Mouse (Mus musculus): ENCODE results near the gene Akap13. TPM values are rescaled to one million over a fixed set of nuclear protein-coding genes. Genes with fewer than 3 reads are reported as not detected.

The Akap13 gene
- total and polyA plus RNA-seq, 3 experiments: 11.4 to 32.5 (median 27.7) TPM

- peaks cover 23 to 37% of the 10 kb centered on the region in 2 experiments for H3K36me3 ChIP-seq (replicated peaks in 1 of 2; ENCODE audit: control insufficient read depth in 1 of 2, insufficient read depth in 1 of 2, low read length in 1 of 2)
- H3K9ac ChIP-seq (ENCODE audit: insufficient read depth, low read depth): no peak overlapping the region
- TF ChIP-seq CTCF (conservative IDR thresholded peaks at IDR 0.05 in 1 of 2, IDR thresholded peaks at IDR 0.05 in 1 of 2; ENCODE audit: low read depth in 2 of 2, low read length in 2 of 2): peak in 1 of 2 experiments; percentile 58; a peak in 2 of 4 replicates
- no peak for TF ChIP-seq USF1 (IDR thresholded peaks at IDR 0.05; ENCODE audit: low read depth, low read length)
- no peak for TF ChIP-seq BHLHE40 (IDR thresholded peaks at IDR 0.05; ENCODE audit: low read depth, low read length)
- no peak for TF ChIP-seq E2F4 (IDR thresholded peaks at IDR 0.05; ENCODE audit: insufficient replicate concordance, low read depth, low read length)
- TF ChIP-seq EP300 (IDR thresholded peaks at IDR 0.05; ENCODE audit: low read length): no peak
- no peak for TF ChIP-seq ZNF384 (IDR thresholded peaks at IDR 0.05; ENCODE audit: low read depth, low read length)
- TF ChIP-seq MYC (IDR thresholded peaks at IDR 0.05; ENCODE audit: low read depth, low read length): no peak
- TF ChIP-seq ZC3H11A (IDR thresholded peaks at IDR 0.05; ENCODE audit: low read depth, low read length): no peak
- no peak for TF ChIP-seq CHD1 (IDR thresholded peaks at IDR 0.05; ENCODE audit: low read depth, low read length)
- no peak for TF ChIP-seq NELFE (IDR thresholded peaks at IDR 0.05; ENCODE audit: low read depth, low read length)
- peak; percentile 45 for TF ChIP-seq SMC3 (IDR thresholded peaks at IDR 0.05; ENCODE audit: low read depth, low read length)
- TF ChIP-seq NRF1 (IDR thresholded peaks at IDR 0.05; ENCODE audit: low read depth, low read length): no peak
- TF ChIP-seq RAD21 (IDR thresholded peaks at IDR 0.05; ENCODE audit: low read depth, low read length): peak; percentile 46
- DNase-seq (ENCODE audit: extremely low read depth): no peak
- H3K9me3 ChIP-seq (replicated peaks; ENCODE audit: low read length): no peaks in the 10 kb centered on the region
- H3K4me1 ChIP-seq (ENCODE audit: control insufficient read depth in 1 of 2, insufficient read depth in 2 of 2): peaks cover 7 to 53% of the 10 kb centered on the region in 2 experiments
- H3K79me2 ChIP-seq (replicated peaks; ENCODE audit: control insufficient read depth, extremely low read depth, insufficient read depth, poor library complexity, severe bottlenecking): no peaks in the 10 kb centered on the region
- no peak overlapping the region for H3K4me2 ChIP-seq (ENCODE audit: insufficient read depth, low read depth, poor library complexity, severe bottlenecking)
- in situ Hi-C loops (cut with MboI; ENCODE audit: low pct_ligation_motif_present, low pct_unique_long_range_greater_than_20kb, low sequenced_read_pairs) (no loop called here), dilution Hi-C loops (cut with MboI; ENCODE audit: extremely low pct_ligation_motif_present, extremely low pct_unique_long_range_greater_than_20kb, low sequenced_read_pairs) (no loop called here)
- no peak overlapping the region for H3K27ac ChIP-seq (ENCODE audit: insufficient read depth, low read depth)
- H3K4me3 ChIP-seq (replicated peaks in 1 of 3; ENCODE audit: low read depth in 2 of 3, low read length in 2 of 3, poor library complexity in 1 of 3): no peak overlapping the region
- H3K27me3 ChIP-seq (replicated peaks): no peaks in the 10 kb centered on the region
Observed at GRCm38 (mm10) chr7:75688144-75688543, 232.8 kb downstream of the Akap13 start.

- no peak overlapping the region for H3K27ac ChIP-seq (ENCODE audit: insufficient read depth, low read depth)
- in situ Hi-C loops (cut with MboI; ENCODE audit: low pct_ligation_motif_present, low pct_unique_long_range_greater_than_20kb, low sequenced_read_pairs): no loop called here
- no peak overlapping the region for H3K4me2 ChIP-seq (ENCODE audit: insufficient read depth, low read depth, poor library complexity, severe bottlenecking)
- dilution Hi-C loops (cut with MboI; ENCODE audit: extremely low pct_ligation_motif_present, extremely low pct_unique_long_range_greater_than_20kb, low sequenced_read_pairs): no loop called here
- H3K27me3 ChIP-seq (replicated peaks): no peaks in the 10 kb centered on the region
- H3K4me3 ChIP-seq (replicated peaks in 1 of 3; ENCODE audit: low read depth in 2 of 3, low read length in 2 of 3, poor library complexity in 1 of 3): no peak overlapping the region
- peaks cover 0 to 12% of the 10 kb centered on the region in 2 experiments; a peak in 3 of 4 replicates for H3K4me1 ChIP-seq (ENCODE audit: control insufficient read depth in 1 of 2, insufficient read depth in 2 of 2)
- H3K36me3 ChIP-seq (replicated peaks in 1 of 2; ENCODE audit: control insufficient read depth in 1 of 2, insufficient read depth in 1 of 2, low read length in 1 of 2): peaks cover 18 to 50% of the 10 kb centered on the region in 2 experiments
- H3K79me2 ChIP-seq (replicated peaks; ENCODE audit: control insufficient read depth, extremely low read depth, insufficient read depth, poor library complexity, severe bottlenecking): no peaks in the 10 kb centered on the region
- DNase-seq (ENCODE audit: extremely low read depth): no peak
- no peaks in the 10 kb centered on the region for H3K9me3 ChIP-seq (replicated peaks; ENCODE audit: low read length)
- TF ChIP-seq NRF1 (IDR thresholded peaks at IDR 0.05; ENCODE audit: low read depth, low read length) (no peak), KAT2A (IDR thresholded peaks at IDR 0.05; ENCODE audit: insufficient replicate concordance, low read length) (no peak), E2F4 (IDR thresholded peaks at IDR 0.05; ENCODE audit: insufficient replicate concordance, low read depth, low read length) (no peak), HCFC1 (IDR thresholded peaks at IDR 0.05; ENCODE audit: low read depth, low read length) (no peak), RCOR1 (conservative IDR thresholded peaks at IDR 0.05; ENCODE audit: low read depth, low read length) (no peak), BHLHE40 (IDR thresholded peaks at IDR 0.05; ENCODE audit: low read depth, low read length) (no peak), RAD21 (IDR thresholded peaks at IDR 0.05; ENCODE audit: low read depth, low read length) (no peak), ZMIZ1 (IDR thresholded peaks at IDR 0.05; ENCODE audit: low read depth, low read length) (no peak), MYC (IDR thresholded peaks at IDR 0.05; ENCODE audit: low read depth, low read length) (no peak), CHD1 (IDR thresholded peaks at IDR 0.05; ENCODE audit: low read depth, low read length) (no peak)
- no peak overlapping the region for H3K9ac ChIP-seq (ENCODE audit: insufficient read depth, low read depth)
Observed at GRCm38 (mm10) chr7:75694777-75695176, 239.4 kb downstream of the Akap13 start.
